Mouse (Mus musculus): Measurements from ENCODE around the gene Vmn1r33.
"Not testable (repeated sequence)": the region's sequence is repeated elsewhere in the genome, so short reads cannot be mapped to it uniquely, and the experiment has no call there.

Vmn1r33 gene

GRCm38 (mm10) chr6:66618182-66618581, at the start of gene Vmn1r33:
Gene Vmn1r33 (minus strand): TSS chr6:66618282.
- DNase-seq, result not testable (repeated sequence)

- no peak for DNase-seq
These were observed 25.7 kb upstream of the Vmn1r33 start, which contains the start of gene Vmn1r34 for GRCm38 (mm10) chr6:66643779-66644178. Gene Vmn1r34 (minus strand): TSS chr6:66643879.

- no peak for DNase-seq
These were observed 22.3 kb downstream of the Vmn1r33 start for GRCm38 (mm10) chr6:66595804-66596203.

Data from thymus, adult 18-20 months (tissue).